Mouse (Mus musculus): Measurements from ENCODE around the gene Nrros.

GRCm38 (mm10) chr16:32179333-32179901, 14.0 kb upstream of the Nrros start, which contains the start of gene Bex6:
- TF ChIP-seq CTCF (IDR thresholded peaks at IDR 0.05; ENCODE audit: low read depth, low read length) (no peak), GATA1 (IDR thresholded peaks at IDR 0.05; ENCODE audit: borderline replicate concordance, low read length) (no peak), POLR2AphosphoS5 (IDR thresholded peaks at IDR 0.05; ENCODE audit: insufficient replicate concordance, low read depth, low read length) (no peak)
